Mouse (Mus musculus): ENCODE measurements around the gene Lefty2. TPM values are rescaled to one million over a fixed set of nuclear protein-coding genes. Genes with fewer than 3 reads are reported as not detected.

Lefty2 gene
- polyA plus RNA-seq (2016; fragmentation: Nextera tagmentation; extraction: Ambion mirVana): not detected in 2 replicates

- DNase-seq (ENCODE audit: low spot score): no peak
- no peaks in the 10 kb centered on the region for H3K9me3 ChIP-seq (replicated peaks)
- 60% methylated on average over 10 of the region's 10 CpGs for WGBS
- peaks cover 50% of the 10 kb centered on the region for H3K27me3 ChIP-seq (ENCODE audit: low read depth, poor library complexity, severe bottlenecking)
- 0 out of 2 replicates have a peak within 1 kb of the TSS, but pooled peaks have one; percentile 17 for H3K27ac ChIP-seq
- H3K4me3 ChIP-seq: 0 out of 2 replicates have a peak within 1 kb of the TSS, but pooled peaks have one; percentile 31
- H3K36me3 ChIP-seq: no peaks in the 10 kb centered on the region
- H3K4me1 ChIP-seq: peaks cover 33% of the 10 kb centered on the region
These were observed at the start of gene Lefty2 for GRCm38 (mm10) chr1:180892808-180893207. Lefty2 (plus strand) TSS chr1:180893108.

- Histone ChIP-seq H3K4me3 (peak overlapping the region; percentile 40), H3K36me3 (no peaks in the 10 kb centered on the region), H3K27me3 (ENCODE audit: low read depth, poor library complexity, severe bottlenecking) (no peaks in the 10 kb centered on the region), H3K4me1 (peaks cover 50% of the 10 kb centered on the region), H3K9me3 (replicated peaks) (no peaks in the 10 kb centered on the region), H3K27ac (peak overlapping the region; percentile 97)
- peak; percentile 64 for DNase-seq (ENCODE audit: low spot score)
- WGBS: 4% methylated on average over 9 of the region's 9 CpGs
These were observed 44.8 kb upstream of the Lefty2 start for GRCm38 (mm10) chr1:180848114-180848510.

GRCm38 (mm10) chr1:180848511-180849241 lies 44.2 kb upstream of the Lefty2 start:
- Histone ChIP-seq H3K36me3 (no peaks in the 10 kb centered on the region), H3K9me3 (replicated peaks) (no peaks in the 10 kb centered on the region), H3K27ac (peak overlapping the region; percentile 97), H3K27me3 (ENCODE audit: low read depth, poor library complexity, severe bottlenecking) (no peaks in the 10 kb centered on the region), H3K4me1 (peaks cover 50% of the 10 kb centered on the region), H3K4me3 (peak overlapping the region; percentile 40)
- WGBS: 31% methylated on average over 11 of the region's 11 CpGs
- peak; percentile 48 for DNase-seq (ENCODE audit: low spot score)

- Histone ChIP-seq H3K27me3 (ENCODE audit: low read depth, poor library complexity, severe bottlenecking) (no peaks in the 10 kb centered on the region), H3K36me3 (peaks cover 1% of the 10 kb centered on the region), H3K9me3 (replicated peaks) (no peaks in the 10 kb centered on the region), H3K4me1 (peaks cover 50% of the 10 kb centered on the region), H3K27ac (peak overlapping the region; percentile 97), H3K4me3 (peak overlapping the region; percentile 85)
- WGBS: 45% methylated on average over 11 of the region's 11 CpGs
- DNase-seq (ENCODE audit: low spot score): peak; percentile 40
These were observed 43.1 kb upstream of the Lefty2 start for GRCm38 (mm10) chr1:180849701-180850301.

- Histone ChIP-seq H3K27me3 (ENCODE audit: low read depth, poor library complexity, severe bottlenecking) (no peaks in the 10 kb centered on the region), H3K4me1 (peaks cover 50% of the 10 kb centered on the region), H3K36me3 (peaks cover 9% of the 10 kb centered on the region), H3K27ac (peak within 1 kb of the TSS; percentile 97), H3K4me3 (peak within 1 kb of the TSS; percentile 85), H3K9me3 (replicated peaks) (no peaks in the 10 kb centered on the region)
- under 1% methylated on average over 77 of the region's 77 CpGs for WGBS
- DNase-seq (ENCODE audit: low spot score): peak; percentile 100
These were observed 42.3 kb upstream of the Lefty2 start, which contains the start of gene Sde2 for GRCm38 (mm10) chr1:180850316-180851270. Sde2 (plus strand) TSS chr1:180851127.

GRCm38 (mm10) chr1:180858763-180859162 lies 34.1 kb upstream of the Lefty2 start:
- Histone ChIP-seq H3K27ac (no peak overlapping the region), H3K9me3 (replicated peaks) (no peaks in the 10 kb centered on the region), H3K4me3 (no peak overlapping the region), H3K27me3 (ENCODE audit: low read depth, poor library complexity, severe bottlenecking) (no peaks in the 10 kb centered on the region), H3K36me3 (peaks cover 90% of the 10 kb centered on the region), H3K4me1 (no peaks in the 10 kb centered on the region)
- DNase-seq (ENCODE audit: low spot score): no peak

- no peaks in the 10 kb centered on the region for H3K4me1 ChIP-seq
- no peaks in the 10 kb centered on the region for H3K9me3 ChIP-seq (replicated peaks)
- H3K4me3 ChIP-seq: no peak overlapping the region
- H3K27ac ChIP-seq: no peak overlapping the region
- 86% methylated on average over 6 of the region's 6 CpGs for WGBS
- H3K36me3 ChIP-seq: peaks cover 98% of the 10 kb centered on the region
- no peaks in the 10 kb centered on the region for H3K27me3 ChIP-seq (ENCODE audit: low read depth, poor library complexity, severe bottlenecking)
- DNase-seq (ENCODE audit: low spot score): no peak
These were observed 32.9 kb upstream of the Lefty2 start for GRCm38 (mm10) chr1:180860030-180860429.

- H3K36me3 ChIP-seq: peaks cover 98% of the 10 kb centered on the region
- H3K27ac ChIP-seq: no peak overlapping the region
- H3K4me3 ChIP-seq: no peak overlapping the region
- WGBS: 58% methylated on average over 1 of the region's 1 CpGs
- no peaks in the 10 kb centered on the region for H3K27me3 ChIP-seq (ENCODE audit: low read depth, poor library complexity, severe bottlenecking)
- no peak for DNase-seq (ENCODE audit: low spot score)
- H3K4me1 ChIP-seq: no peaks in the 10 kb centered on the region
- no peaks in the 10 kb centered on the region for H3K9me3 ChIP-seq (replicated peaks)
These were observed 29.3 kb upstream of the Lefty2 start for GRCm38 (mm10) chr1:180863606-180864005.

GRCm38 (mm10) chr1:180866001-180866400 lies 26.9 kb upstream of the Lefty2 start:
- 92% methylated on average over 7 of the region's 7 CpGs for WGBS
- Histone ChIP-seq H3K27me3 (ENCODE audit: low read depth, poor library complexity, severe bottlenecking) (no peaks in the 10 kb centered on the region), H3K4me1 (no peaks in the 10 kb centered on the region), H3K27ac (no peak overlapping the region), H3K9me3 (replicated peaks) (no peaks in the 10 kb centered on the region), H3K4me3 (no peak overlapping the region), H3K36me3 (peaks cover 75% of the 10 kb centered on the region)
- DNase-seq (ENCODE audit: low spot score): no peak

- Histone ChIP-seq H3K36me3 (peaks cover 35% of the 10 kb centered on the region), H3K27me3 (ENCODE audit: low read depth, poor library complexity, severe bottlenecking) (no peaks in the 10 kb centered on the region), H3K4me3 (no peak overlapping the region), H3K9me3 (replicated peaks) (no peaks in the 10 kb centered on the region), H3K4me1 (no peaks in the 10 kb centered on the region), H3K27ac (no peak overlapping the region)
- DNase-seq (ENCODE audit: low spot score): no peak
- 71% methylated on average over 13 of the region's 13 CpGs for WGBS
These were observed 22.7 kb upstream of the Lefty2 start for GRCm38 (mm10) chr1:180870122-180870650.

- Histone ChIP-seq H3K36me3 (no peaks in the 10 kb centered on the region), H3K27ac (no peak overlapping the region), H3K4me1 (no peaks in the 10 kb centered on the region), H3K27me3 (ENCODE audit: low read depth, poor library complexity, severe bottlenecking) (no peaks in the 10 kb centered on the region), H3K4me3 (no peak overlapping the region), H3K9me3 (replicated peaks) (no peaks in the 10 kb centered on the region)
- 20% methylated on average over 9 of the region's 9 CpGs for WGBS
- DNase-seq (ENCODE audit: low spot score): peak; percentile 72
These were observed 18.9 kb upstream of the Lefty2 start for GRCm38 (mm10) chr1:180873861-180874484.

GRCm38 (mm10) chr1:180874615-180875014 lies 18.3 kb upstream of the Lefty2 start:
- H3K4me3 ChIP-seq: no peak overlapping the region
- H3K27ac ChIP-seq: no peak overlapping the region
- H3K27me3 ChIP-seq (ENCODE audit: low read depth, poor library complexity, severe bottlenecking): no peaks in the 10 kb centered on the region
- no peaks in the 10 kb centered on the region for H3K4me1 ChIP-seq
- no peak for DNase-seq (ENCODE audit: low spot score)
- no peaks in the 10 kb centered on the region for H3K36me3 ChIP-seq
- H3K9me3 ChIP-seq (replicated peaks): no peaks in the 10 kb centered on the region
- 84% methylated on average over 2 of the region's 2 CpGs for WGBS

All from limb, embryonic 10.5 days (tissue).